Mouse (Mus musculus): ENCODE measurements around the gene Srsf10. TPM values are rescaled to one million over a fixed set of nuclear protein-coding genes. Genes with fewer than 3 reads are reported as not detected.

The Srsf10 gene
- polyA plus RNA-seq, 1 experiment from 2014 or later = 349 TPM

- H3K9me3 ChIP-seq (ENCODE audit: control insufficient read depth, low read length) = no peaks in the 10 kb centered on the region
- no peak overlapping the region for H3K4me3 ChIP-seq (ENCODE audit: low read depth, low read length)
- H3K4me2 ChIP-seq (ENCODE audit: low read depth) = no peak overlapping the region
- H3K36me3 ChIP-seq (ENCODE audit: control insufficient read depth, insufficient read depth, low read length) = no peaks in the 10 kb centered on the region
- WGBS = 80% methylated on average over 9 of the region's 9 CpGs
- no peak overlapping the region for H3K9ac ChIP-seq (ENCODE audit: low read length)
- no peak for ATAC-seq (ENCODE audit: insufficient read depth, low FRiP score, low TSS enrichment)
- H3K27me3 ChIP-seq (ENCODE audit: control insufficient read depth, insufficient read depth, low read length) = no peaks in the 10 kb centered on the region
- no peak overlapping the region for H3K27ac ChIP-seq (ENCODE audit: low read depth, low read length)
- no peak for DNase-seq (ENCODE audit: low spot score)
- H3K4me1 ChIP-seq (ENCODE audit: control insufficient read depth, insufficient read depth, low read length) = no peaks in the 10 kb centered on the region
Observed at GRCm38 (mm10) chr4:135898380-135899049, 43.0 kb downstream of the Srsf10 start.

- Histone ChIP-seq H3K27ac (ENCODE audit: low read depth, low read length) (no peak overlapping the region), H3K4me3 (ENCODE audit: low read depth, low read length) (no peak overlapping the region), H3K4me2 (ENCODE audit: low read depth) (no peak overlapping the region), H3K4me1 (ENCODE audit: control insufficient read depth, insufficient read depth, low read length) (no peaks in the 10 kb centered on the region), H3K36me3 (ENCODE audit: control insufficient read depth, insufficient read depth, low read length) (no peaks in the 10 kb centered on the region), H3K27me3 (ENCODE audit: control insufficient read depth, insufficient read depth, low read length) (no peaks in the 10 kb centered on the region), H3K9ac (ENCODE audit: low read length) (no peak overlapping the region), H3K9me3 (ENCODE audit: control insufficient read depth, low read length) (no peaks in the 10 kb centered on the region)
- ATAC-seq (ENCODE audit: insufficient read depth, low FRiP score, low TSS enrichment) = no peak
- DNase-seq (ENCODE audit: low spot score) = no peak
- 85% methylated on average over 7 of the region's 7 CpGs for WGBS
Observed at GRCm38 (mm10) chr4:135899050-135899448, 43.5 kb downstream of the Srsf10 start.

GRCm38 (mm10) chr4:135900008-135900407, 44.5 kb downstream of the Srsf10 start:
- H3K4me2 ChIP-seq (ENCODE audit: low read depth) = no peak overlapping the region
- H3K36me3 ChIP-seq (ENCODE audit: control insufficient read depth, insufficient read depth, low read length) = no peaks in the 10 kb centered on the region
- no peak overlapping the region for H3K4me3 ChIP-seq (ENCODE audit: low read depth, low read length)
- WGBS = 81% methylated on average over 5 of the region's 5 CpGs
- no peak overlapping the region for H3K27ac ChIP-seq (ENCODE audit: low read depth, low read length)
- no peak for ATAC-seq (ENCODE audit: insufficient read depth, low FRiP score, low TSS enrichment)
- DNase-seq (ENCODE audit: low spot score) = no peak
- H3K4me1 ChIP-seq (ENCODE audit: control insufficient read depth, insufficient read depth, low read length) = no peaks in the 10 kb centered on the region
- no peaks in the 10 kb centered on the region for H3K27me3 ChIP-seq (ENCODE audit: control insufficient read depth, insufficient read depth, low read length)
- H3K9ac ChIP-seq (ENCODE audit: low read length) = no peak overlapping the region
- H3K9me3 ChIP-seq (ENCODE audit: control insufficient read depth, low read length) = no peaks in the 10 kb centered on the region

GRCm38 (mm10) chr4:135902606-135903242, 47.2 kb downstream of the Srsf10 start:
- Histone ChIP-seq H3K4me1 (ENCODE audit: control insufficient read depth, insufficient read depth, low read length) (no peaks in the 10 kb centered on the region), H3K36me3 (ENCODE audit: control insufficient read depth, insufficient read depth, low read length) (no peaks in the 10 kb centered on the region), H3K9ac (ENCODE audit: low read length) (no peak overlapping the region), H3K27ac (ENCODE audit: low read depth, low read length) (no peak overlapping the region), H3K4me3 (ENCODE audit: low read depth, low read length) (no peak overlapping the region), H3K27me3 (ENCODE audit: control insufficient read depth, insufficient read depth, low read length) (no peaks in the 10 kb centered on the region), H3K4me2 (ENCODE audit: low read depth) (no peak overlapping the region), H3K9me3 (ENCODE audit: control insufficient read depth, low read length) (no peaks in the 10 kb centered on the region)
- ATAC-seq (ENCODE audit: insufficient read depth, low FRiP score, low TSS enrichment) (no peak), DNase-seq (ENCODE audit: low spot score) (no peak)
- 86% methylated on average over 4 of the region's 4 CpGs for WGBS

GRCm38 (mm10) chr4:135904810-135905209, 49.3 kb downstream of the Srsf10 start:
- Histone ChIP-seq H3K36me3 (ENCODE audit: control insufficient read depth, insufficient read depth, low read length) (no peaks in the 10 kb centered on the region), H3K4me2 (ENCODE audit: low read depth) (no peak overlapping the region), H3K4me1 (ENCODE audit: control insufficient read depth, insufficient read depth, low read length) (no peaks in the 10 kb centered on the region), H3K4me3 (ENCODE audit: low read depth, low read length) (no peak overlapping the region), H3K9ac (ENCODE audit: low read length) (no peak overlapping the region), H3K9me3 (ENCODE audit: control insufficient read depth, low read length) (no peaks in the 10 kb centered on the region), H3K27ac (ENCODE audit: low read depth, low read length) (no peak overlapping the region), H3K27me3 (ENCODE audit: control insufficient read depth, insufficient read depth, low read length) (no peaks in the 10 kb centered on the region)
- 63% methylated on average over 1 of the region's 1 CpGs for WGBS
- ATAC-seq (ENCODE audit: insufficient read depth, low FRiP score, low TSS enrichment) (no peak), DNase-seq (ENCODE audit: low spot score) (no peak)

- DNase-seq (ENCODE audit: low spot score) (no peak), ATAC-seq (ENCODE audit: insufficient read depth, low FRiP score, low TSS enrichment) (no peak)
- Histone ChIP-seq H3K4me3 (ENCODE audit: low read depth, low read length) (no peak overlapping the region), H3K9me3 (ENCODE audit: control insufficient read depth, low read length) (no peaks in the 10 kb centered on the region), H3K27ac (ENCODE audit: low read depth, low read length) (no peak overlapping the region), H3K9ac (ENCODE audit: low read length) (no peak overlapping the region), H3K27me3 (ENCODE audit: control insufficient read depth, insufficient read depth, low read length) (no peaks in the 10 kb centered on the region), H3K4me1 (ENCODE audit: control insufficient read depth, insufficient read depth, low read length) (no peaks in the 10 kb centered on the region), H3K36me3 (ENCODE audit: control insufficient read depth, insufficient read depth, low read length) (no peaks in the 10 kb centered on the region), H3K4me2 (ENCODE audit: low read depth) (no peak overlapping the region)
- 93% methylated on average over 3 of the region's 3 CpGs for WGBS
Observed at GRCm38 (mm10) chr4:135906633-135907032, 51.1 kb downstream of the Srsf10 start.

- whole genome bisulfite sequencing = 70% methylated on average over 13 of the region's 13 CpGs
- H3K9me3 ChIP-seq (ENCODE audit: control insufficient read depth, low read length) = no peaks in the 10 kb centered on the region
- H3K27me3 ChIP-seq (ENCODE audit: control insufficient read depth, insufficient read depth, low read length) = no peaks in the 10 kb centered on the region
- H3K4me1 ChIP-seq (ENCODE audit: control insufficient read depth, insufficient read depth, low read length) = no peaks in the 10 kb centered on the region
- H3K4me2 ChIP-seq (ENCODE audit: low read depth) = no peak overlapping the region
- no peak overlapping the region for H3K27ac ChIP-seq (ENCODE audit: low read depth, low read length)
- H3K36me3 ChIP-seq (ENCODE audit: control insufficient read depth, insufficient read depth, low read length) = no peaks in the 10 kb centered on the region
- ATAC-seq (ENCODE audit: insufficient read depth, low FRiP score, low TSS enrichment) (no peak), DNase-seq (ENCODE audit: low spot score) (no peak)
- H3K4me3 ChIP-seq (ENCODE audit: low read depth, low read length) = no peak overlapping the region
- H3K9ac ChIP-seq (ENCODE audit: low read length) = no peak overlapping the region
Observed at GRCm38 (mm10) chr4:135909326-135910066, 53.9 kb downstream of the Srsf10 start.

- Histone ChIP-seq H3K27me3 (ENCODE audit: control insufficient read depth, insufficient read depth, low read length) (no peaks in the 10 kb centered on the region), H3K36me3 (ENCODE audit: control insufficient read depth, insufficient read depth, low read length) (no peaks in the 10 kb centered on the region), H3K27ac (ENCODE audit: low read depth, low read length) (no peak overlapping the region), H3K4me1 (ENCODE audit: control insufficient read depth, insufficient read depth, low read length) (no peaks in the 10 kb centered on the region), H3K9me3 (ENCODE audit: control insufficient read depth, low read length) (no peaks in the 10 kb centered on the region), H3K9ac (ENCODE audit: low read length) (no peak overlapping the region), H3K4me3 (ENCODE audit: low read depth, low read length) (no peak overlapping the region), H3K4me2 (ENCODE audit: low read depth) (no peak overlapping the region)
- DNase-seq (ENCODE audit: low spot score) = no peak
- WGBS = 77% methylated on average over 7 of the region's 7 CpGs
- no peak for ATAC-seq (ENCODE audit: insufficient read depth, low FRiP score, low TSS enrichment)
Observed at GRCm38 (mm10) chr4:135911531-135911930, 56.0 kb downstream of the Srsf10 start.
